9 mouse cellular contexts compared by ENCODE assay signal in genomic region chr16:9994951-9995813, GRCm38 (mm10). TPM values are rescaled to one million over a fixed set of nuclear protein-coding genes. Genes with fewer than 3 reads are reported as not detected.
DNase-seq lines count a peak whose midpoint lies in the region; ATAC-seq lines count a peak whose summit lies in the region.
"Had no signal": no experiment of that assay in that cellular context is flagged by ENCODE, and none has a peak within 500 bp of the region (broad histone marks: within the 10 kb centered on the region; RNA-seq: fewer than 3 reads in every experiment).

Gene Grin2a, minus strand, starts transcription at chr16:9995560.

- H3K27ac ChIP-seq in heart, embryonic 15.5 days, result no peak within 1 kb of the TSS
- H3K27ac ChIP-seq in forebrain, embryonic 11.5 days (ENCODE audit: low read depth, low read length), result no peak within 1 kb of the TSS

- no peaks in the 10 kb centered on the region for H3K9me3 ChIP-seq in heart, embryonic 15.5 days (replicated peaks)
- H3K9me3 ChIP-seq in forebrain, embryonic 11.5 days (ENCODE audit: control insufficient read depth, low read length), result no peaks in the 10 kb centered on the region

- H3K27me3 ChIP-seq in heart, embryonic 15.5 days, result peaks cover 75% of the 10 kb centered on the region
- peaks cover 46% of the 10 kb centered on the region for H3K27me3 ChIP-seq in forebrain, embryonic 11.5 days (ENCODE audit: control insufficient read depth, insufficient read depth, low read length)

- peak within 1 kb of the TSS; percentile 69 for H3K4me2 ChIP-seq in heart, embryonic 15.5 days
- peak within 1 kb of the TSS; percentile 82 for H3K4me2 ChIP-seq in forebrain, embryonic 11.5 days (ENCODE audit: low read depth, low read length, severe bottlenecking)

- intact Hi-C loops in heart, postnatal 10 days (cut with DNase I), result no loop called here

- no peak within 1 kb of the TSS for H3K9ac ChIP-seq in heart, embryonic 15.5 days
- H3K9ac ChIP-seq in forebrain, embryonic 11.5 days (ENCODE audit: low read length), result peak within 1 kb of the TSS; percentile 27

- under 1% methylated on average over 69 of the region's 69 CpGs for WGBS in heart, embryonic 15.5 days
- under 1% methylated on average over 69 of the region's 69 CpGs for WGBS in forebrain, embryonic 11.5 days

- DNase-seq in heart, postnatal 10 days, result no peak
- peak; percentile 38 for DNase-seq in adrenal gland, postnatal 25 days
- peak; percentile 70 for DNase-seq in forebrain, embryonic 11.5 days (ENCODE audit: low spot score)
- peak; percentile 61 to 72 for DNase-seq in layer of hippocampus, postnatal 14 days (ENCODE audit: low spot score in 2 of 2)
- peak; percentile 56 for DNase-seq in neural tube, embryonic 10.5 days (ENCODE audit: extremely low spot score, low spot score)
- DNase-seq in natural killer cell, adult 2 months (ENCODE audit: low spot score in 2 of 2), result no peak

- no peak for ATAC-seq in heart, embryonic 15.5 days (replicated peaks; ENCODE audit: insufficient number of reproducible peaks, insufficient read depth, low FRiP score, low read depth)
- ATAC-seq in forebrain, embryonic 11.5 days (replicated peaks; ENCODE audit: low FRiP score), result peak; percentile 52
- ATAC-seq in granulocyte monocyte progenitor cell, adult 5-6 weeks (replicated peaks; ENCODE audit: poor library complexity, severe bottlenecking), result no peak

- H3K4me1 ChIP-seq in heart, embryonic 15.5 days (replicated peaks), result peaks cover 29% of the 10 kb centered on the region
- peaks cover 8% of the 10 kb centered on the region for H3K4me1 ChIP-seq in forebrain, embryonic 11.5 days (replicated peaks; ENCODE audit: control insufficient read depth, insufficient read depth, low read length)

- peak within 1 kb of the TSS; percentile 37 for H3K4me3 ChIP-seq in heart, embryonic 15.5 days
- H3K4me3 ChIP-seq in forebrain, embryonic 11.5 days (ENCODE audit: low read depth, low read length), result peak within 1 kb of the TSS; percentile 37

- no peaks in the 10 kb centered on the region for H3K36me3 ChIP-seq in heart, embryonic 15.5 days
- H3K36me3 ChIP-seq in forebrain, embryonic 11.5 days (ENCODE audit: control insufficient read depth, insufficient read depth, low read length), result no peaks in the 10 kb centered on the region

RNA-seq across cellular contexts. Expression of gene Grin2a, which starts in this region (rescaled TPM):
- polyA plus RNA-seq in heart, embryonic 15.5 days (2015; fragmentation: Nextera tagmentation; extraction: Ambion mirVana), result 0.44 and 0.49 TPM in 2 replicates
- total RNA-seq in heart, postnatal 10 days (2021), result under 1 TPM; 0.12 to 0.17 TPM
- 2.4 and 2.9 TPM in 2 replicates for total RNA-seq in adrenal gland, postnatal 25 days (2021)
- 0.91 and 1.1 TPM in 2 replicates for polyA plus RNA-seq in forebrain, embryonic 11.5 days (2014; fragmentation: Nextera tagmentation; extraction: Ambion mirVana)
- total RNA-seq in layer of hippocampus, postnatal 14 days (2021), result 100 to 1,000 TPM; 273 to 305 TPM
- not detected in 2 replicates for total RNA-seq in granulocyte monocyte progenitor cell, adult 5-6 weeks (2014; fragmentation: Nextera tagmentation)
- not detected in 2 replicates for total RNA-seq in granulocyte monocyte progenitor cell, adult 5-6 weeks (2017)
- total RNA-seq: CH12.LX had no signal

Comparison
In these comparisons a context has a peak if more than half of its experiments do, and no peak if none do; other contexts are left out.
1. RNA of gene Grin2a (total RNA-seq): 273 to 305 TPM in layer of hippocampus, postnatal 14 days; 2.4 to 2.9 TPM in adrenal gland, postnatal 25 days, 0.12 to 0.17 TPM in heart, postnatal 10 days and not detected in granulocyte monocyte progenitor cell, adult 5-6 weeks; every median in the first group is over 10 times any median in the second.
2. DNase-seq: peak in adrenal gland, postnatal 25 days (single experiment), forebrain, embryonic 11.5 days (single experiment), layer of hippocampus, postnatal 14 days (2 of 2) and neural tube, embryonic 10.5 days (single experiment); none in heart, postnatal 10 days (0 of 2) and natural killer cell, adult 2 months (0 of 2).